14 mouse cellular contexts compared by ENCODE assay signal in genomic region chr1:37568379-37568778, GRCm38 (mm10).
"Had no signal": no experiment of that assay in that cellular context is flagged by ENCODE, and none has a peak within 500 bp of the region (broad histone marks: within the 10 kb centered on the region; RNA-seq: fewer than 3 reads in every experiment).

No protein-coding gene starts in this region.

- H3K4me3 ChIP-seq: kidney, embryonic 15.5 days; limb, embryonic 13.5 days; liver, embryonic 12.5 days; midbrain, embryonic 13.5 days had no signal

- H3K4me1 ChIP-seq: kidney, embryonic 15.5 days; limb, embryonic 13.5 days; liver, embryonic 12.5 days had no signal

- H3K4me2 ChIP-seq: kidney, embryonic 15.5 days; limb, embryonic 13.5 days; liver, embryonic 12.5 days; lung, embryonic 14.5 days; midbrain, embryonic 13.5 days had no signal

- H3K27ac ChIP-seq: kidney, embryonic 15.5 days; limb, embryonic 13.5 days; liver, embryonic 12.5 days; midbrain, embryonic 13.5 days had no signal

- ATAC-seq: liver, embryonic 12.5 days; midbrain, embryonic 13.5 days had no signal

- H3K9ac ChIP-seq: kidney, embryonic 15.5 days; limb, embryonic 13.5 days; liver, embryonic 12.5 days; lung, embryonic 14.5 days; midbrain, embryonic 13.5 days had no signal

- H3K36me3 ChIP-seq: kidney, embryonic 15.5 days; limb, embryonic 13.5 days; liver, embryonic 12.5 days; midbrain, embryonic 13.5 days had no signal

- H3K27me3 ChIP-seq: kidney, embryonic 15.5 days; limb, embryonic 13.5 days; liver, embryonic 12.5 days; midbrain, embryonic 13.5 days had no signal

- H3K9me3 ChIP-seq: kidney, embryonic 15.5 days; limb, embryonic 13.5 days; liver, embryonic 12.5 days; midbrain, embryonic 13.5 days had no signal

- DNase-seq: kidney, adult 2 months; kidney, postnatal 14 days; left cerebral cortex, postnatal 4 days; lung, embryonic 14.5 days; lung, postnatal 14 days; right cerebral cortex, adult 18-20 months; right cerebral cortex, postnatal 25 days; spleen, adult 18-20 months; thymus, adult 18-20 months; thymus, postnatal 14 days had no signal
